Mouse (Mus musculus): ENCODE data around the gene Bcl11b.

- TF ChIP-seq CTCF (IDR thresholded peaks at IDR 0.05; ENCODE audit: extremely low read depth, insufficient read length, insufficient replicate concordance, low read depth, low read length) (no peak), POLR2A (IDR thresholded peaks at IDR 0.05; ENCODE audit: low read depth, low read length) (no peak)
These were observed 23.6 kb downstream of the Bcl11b start for GRCm38 (mm10) chr12:107979710-107980260.

Data from small intestine, adult 2 months (tissue).